Mouse (Mus musculus) right cerebral cortex, postnatal 25 days (tissue): ENCODE measurements at regions not wholly inside any gene's neighbourhood (a gene's known extent, or its start where the extent isn't known, plus 50 kb on each side); places are given as distances from the start of the nearest gene placed in this dataset.

Source experiments
- DNase-seq: peaks from one replicate; pipeline ENCODE4 v3.0.0; 2022

GRCm38 (mm10) chr15:21988676-21989075 is 560.1 kb upstream of the Cdh18 start:
- DNase-seq = no peak

- no peak for DNase-seq
These were observed 555.5 kb upstream of the Cdh18 start for GRCm38 (mm10) chr15:21993309-21993708.

GRCm38 (mm10) chr15:21995121-21995826 is 553.5 kb upstream of the Cdh18 start:
- DNase-seq = no peak

- no peak for DNase-seq
These were observed 528.8 kb upstream of the Cdh18 start for GRCm38 (mm10) chr15:22019977-22020376.

- DNase-seq = no peak
These were observed 518.6 kb upstream of the Cdh18 start for GRCm38 (mm10) chr15:22030215-22030614.

GRCm38 (mm10) chr15:22046423-22046822 is 502.4 kb upstream of the Cdh18 start:
- DNase-seq = no peak

GRCm38 (mm10) chr15:22046877-22047478 is 501.8 kb upstream of the Cdh18 start:
- DNase-seq = no peak

GRCm38 (mm10) chr15:22086856-22087255 is 462.0 kb upstream of the Cdh18 start:
- DNase-seq = no peak

GRCm38 (mm10) chr15:22121746-22122145 is 427.1 kb upstream of the Cdh18 start:
- DNase-seq = no peak

GRCm38 (mm10) chr15:22151894-22152494 is 396.8 kb upstream of the Cdh18 start:
- DNase-seq = no peak

GRCm38 (mm10) chr15:22152678-22153077 is 396.1 kb upstream of the Cdh18 start:
- DNase-seq = no peak

GRCm38 (mm10) chr15:22170302-22170701 is 378.5 kb upstream of the Cdh18 start:
- peak; percentile 5 for DNase-seq

- no peak for DNase-seq
These were observed 339.8 kb upstream of the Cdh18 start for GRCm38 (mm10) chr15:22208991-22209390.

- no peak for DNase-seq
These were observed 316.2 kb upstream of the Cdh18 start for GRCm38 (mm10) chr15:22232629-22233028.

GRCm38 (mm10) chr15:22280919-22281318 is 267.9 kb upstream of the Cdh18 start:
- DNase-seq = no peak

GRCm38 (mm10) chr15:22311016-22311415 is 237.8 kb upstream of the Cdh18 start:
- DNase-seq = no peak

- DNase-seq = no peak
These were observed 229.8 kb upstream of the Cdh18 start for GRCm38 (mm10) chr15:22318992-22319391.

- DNase-seq = no peak
These were observed 209.9 kb upstream of the Cdh18 start for GRCm38 (mm10) chr15:22338941-22339340.

- no peak for DNase-seq
These were observed 204.5 kb upstream of the Cdh18 start for GRCm38 (mm10) chr15:22344321-22344720.

- no peak for DNase-seq
These were observed 197.3 kb upstream of the Cdh18 start for GRCm38 (mm10) chr15:22351502-22351901.
